Mouse (Mus musculus) lung, postnatal 0 days (tissue): ENCODE results near the gene Arl16.

Experiments used
- CTCF ChIP-seq: IDR thresholded peaks from 2 replicates; pipeline ENCODE4 v1.5.1; 2016; ENCODE audit warnings: antibody characterized with exemption, mild to moderate bottlenecking
- EP300 ChIP-seq: IDR thresholded peaks from 2 replicates; pipeline ENCODE4 v1.6.1; 2016; ENCODE audit warnings: antibody characterized with exemption, mild to moderate bottlenecking, control low read depth

DNA sequence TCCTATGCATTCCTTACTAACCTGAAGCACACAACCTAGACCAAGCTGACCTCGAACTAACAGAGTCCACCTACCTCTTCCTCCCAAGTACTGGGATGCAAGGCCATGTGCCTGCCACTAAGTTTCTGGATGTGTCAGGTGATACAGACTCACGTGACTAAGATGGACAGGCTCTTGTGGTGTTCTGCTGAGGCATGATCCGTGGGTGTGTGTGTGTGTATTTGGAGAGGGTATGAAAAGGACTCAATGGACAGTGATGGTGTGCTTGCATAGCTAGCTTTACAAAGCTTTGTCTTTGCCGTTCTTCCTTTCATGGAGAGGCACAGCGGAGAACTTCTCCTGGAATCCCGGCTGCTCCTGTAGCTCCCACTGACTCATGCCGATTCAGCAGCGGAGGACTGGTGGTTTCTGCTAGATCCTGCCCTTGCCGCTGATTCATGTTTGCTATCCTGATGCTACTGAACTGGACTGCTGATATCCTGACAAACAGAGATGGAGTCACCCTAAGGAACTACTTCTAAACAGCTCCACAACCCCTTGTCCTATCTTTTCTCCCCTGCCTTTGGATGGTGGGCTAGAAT, 41.0 kb upstream of the Arl16 start:
- TF ChIP-seq EP300 (no peak), CTCF (no peak)
